Mouse (Mus musculus): ENCODE measurements around the gene Camk2n1. TPM values are rescaled to one million over a fixed set of nuclear protein-coding genes. Genes with fewer than 3 reads are reported as not detected.

Camk2n1 gene
- polyA plus RNA-seq, 1 experiment from 2014 or later = 1.4 TPM

GRCm38 (mm10) chr4:138469080-138469479 lies 15.0 kb downstream of the Camk2n1 start:
- peaks cover 19 to 23% of the 10 kb centered on the region in 2 experiments for H3K4me1 ChIP-seq (ENCODE audit: control insufficient read depth in 2 of 2, insufficient read depth in 2 of 2, low read length in 2 of 2)
- 2% methylated on average over 7 of the region's 7 CpGs for WGBS
- no peak overlapping the region for H3K9ac ChIP-seq (ENCODE audit: low read length)
- H3K9me3 ChIP-seq (ENCODE audit: control insufficient read depth, low read length) = no peaks in the 10 kb centered on the region
- no peak for ATAC-seq (ENCODE audit: insufficient number of reproducible peaks, insufficient read depth, low FRiP score, low read depth)
- no peaks in the 10 kb centered on the region for H3K36me3 ChIP-seq (ENCODE audit: control insufficient read depth, insufficient read depth, low read length)
- H3K4me2 ChIP-seq (ENCODE audit: low read length) = peak overlapping the region; percentile 43
- peaks cover 18% of the 10 kb centered on the region for H3K27me3 ChIP-seq (ENCODE audit: control insufficient read depth, insufficient read depth, low read length)
- H3K27ac ChIP-seq (replicated peaks in 1 of 2; ENCODE audit: control insufficient read depth in 1 of 2, insufficient read depth in 1 of 2, low read depth in 2 of 2, low read length in 2 of 2) = no peak overlapping the region
- H3K4me3 ChIP-seq (ENCODE audit: control insufficient read depth in 1 of 2, insufficient read depth in 1 of 2, low read depth in 1 of 2, low read length in 2 of 2) = no peak overlapping the region

GRCm38 (mm10) chr4:138471241-138471640 lies 17.1 kb downstream of the Camk2n1 start:
- no peak for ATAC-seq (ENCODE audit: insufficient number of reproducible peaks, insufficient read depth, low FRiP score, low read depth)
- 56% methylated on average over 7 of the region's 7 CpGs for WGBS
- Histone ChIP-seq H3K9me3 (ENCODE audit: control insufficient read depth, low read length) (no peaks in the 10 kb centered on the region), H3K27me3 (ENCODE audit: control insufficient read depth, insufficient read depth, low read length) (peaks cover 25% of the 10 kb centered on the region), H3K36me3 (ENCODE audit: control insufficient read depth, insufficient read depth, low read length) (no peaks in the 10 kb centered on the region), H3K4me2 (ENCODE audit: low read length) (no peak overlapping the region), H3K9ac (ENCODE audit: low read length) (no peak overlapping the region), H3K4me3 (ENCODE audit: control insufficient read depth in 1 of 2, insufficient read depth in 1 of 2, low read depth in 1 of 2, low read length in 2 of 2) (no peak overlapping the region), H3K27ac (replicated peaks in 1 of 2; ENCODE audit: control insufficient read depth in 1 of 2, insufficient read depth in 1 of 2, low read depth in 2 of 2, low read length in 2 of 2) (no peak overlapping the region), H3K4me1 (ENCODE audit: control insufficient read depth in 2 of 2, insufficient read depth in 2 of 2, low read length in 2 of 2) (peaks cover 11 to 12% of the 10 kb centered on the region in 2 experiments)

- peaks cover 19% of the 10 kb centered on the region for H3K27me3 ChIP-seq (ENCODE audit: control insufficient read depth, insufficient read depth, low read length)
- no peak overlapping the region for H3K4me3 ChIP-seq (ENCODE audit: control insufficient read depth in 1 of 2, insufficient read depth in 1 of 2, low read depth in 1 of 2, low read length in 2 of 2)
- no peak for ATAC-seq (ENCODE audit: insufficient number of reproducible peaks, insufficient read depth, low FRiP score, low read depth)
- no peaks in the 10 kb centered on the region for H3K9me3 ChIP-seq (ENCODE audit: control insufficient read depth, low read length)
- H3K36me3 ChIP-seq (ENCODE audit: control insufficient read depth, insufficient read depth, low read length) = no peaks in the 10 kb centered on the region
- H3K27ac ChIP-seq (replicated peaks in 1 of 2; ENCODE audit: control insufficient read depth in 1 of 2, insufficient read depth in 1 of 2, low read depth in 2 of 2, low read length in 2 of 2) = no peak overlapping the region
- no peak overlapping the region for H3K9ac ChIP-seq (ENCODE audit: low read length)
- WGBS = 63% methylated on average over 7 of the region's 7 CpGs
- no peaks in the 10 kb centered on the region for H3K4me1 ChIP-seq (ENCODE audit: control insufficient read depth in 2 of 2, insufficient read depth in 2 of 2, low read length in 2 of 2)
- H3K4me2 ChIP-seq (ENCODE audit: low read length) = no peak overlapping the region
These were observed 25.5 kb downstream of the Camk2n1 start for GRCm38 (mm10) chr4:138479595-138479994.

DNA sequence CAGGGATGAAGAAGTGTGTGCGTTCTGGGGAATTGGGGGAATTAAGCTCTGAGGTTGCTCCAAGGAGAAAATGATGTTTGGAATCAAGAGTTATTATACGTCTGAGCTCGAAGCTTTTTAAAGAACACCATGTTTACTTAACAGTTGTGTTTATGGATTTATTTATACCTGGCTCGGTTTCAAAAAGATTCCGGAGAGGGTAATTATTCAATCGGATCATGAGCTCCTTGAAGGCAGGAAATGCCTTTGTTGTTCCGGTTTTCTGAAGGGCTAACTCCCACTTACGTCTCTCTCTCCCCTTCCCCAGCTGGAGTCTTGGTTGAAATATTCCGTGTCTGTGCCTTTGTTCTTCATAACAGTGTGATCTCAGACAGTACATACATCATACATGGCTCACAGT lies 26.8 kb downstream of the Camk2n1 start:
- Histone ChIP-seq H3K4me2 (ENCODE audit: low read length) (no peak overlapping the region), H3K9me3 (ENCODE audit: control insufficient read depth, low read length) (no peaks in the 10 kb centered on the region), H3K27me3 (ENCODE audit: control insufficient read depth, insufficient read depth, low read length) (peaks cover 11% of the 10 kb centered on the region), H3K36me3 (ENCODE audit: control insufficient read depth, insufficient read depth, low read length) (no peaks in the 10 kb centered on the region), H3K4me1 (ENCODE audit: control insufficient read depth in 2 of 2, insufficient read depth in 2 of 2, low read length in 2 of 2) (no peaks in the 10 kb centered on the region), H3K9ac (ENCODE audit: low read length) (no peak overlapping the region), H3K4me3 (ENCODE audit: control insufficient read depth in 1 of 2, insufficient read depth in 1 of 2, low read depth in 1 of 2, low read length in 2 of 2) (no peak overlapping the region), H3K27ac (replicated peaks in 1 of 2; ENCODE audit: control insufficient read depth in 1 of 2, insufficient read depth in 1 of 2, low read depth in 2 of 2, low read length in 2 of 2) (no peak overlapping the region)
- no peak for ATAC-seq (ENCODE audit: insufficient number of reproducible peaks, insufficient read depth, low FRiP score, low read depth)
- WGBS = 60% methylated on average over 9 of the region's 9 CpGs

- no peaks in the 10 kb centered on the region for H3K4me1 ChIP-seq (ENCODE audit: control insufficient read depth in 2 of 2, insufficient read depth in 2 of 2, low read length in 2 of 2)
- no peaks in the 10 kb centered on the region for H3K9me3 ChIP-seq (ENCODE audit: control insufficient read depth, low read length)
- H3K27me3 ChIP-seq (ENCODE audit: control insufficient read depth, insufficient read depth, low read length) = 0 out of 2 replicates have a peak, but pooled peaks cover 3% of the 10 kb centered on the region
- H3K27ac ChIP-seq (replicated peaks in 1 of 2; ENCODE audit: control insufficient read depth in 1 of 2, insufficient read depth in 1 of 2, low read depth in 2 of 2, low read length in 2 of 2) = no peak overlapping the region
- H3K4me3 ChIP-seq (ENCODE audit: control insufficient read depth in 1 of 2, insufficient read depth in 1 of 2, low read depth in 1 of 2, low read length in 2 of 2) = no peak overlapping the region
- no peak overlapping the region for H3K9ac ChIP-seq (ENCODE audit: low read length)
- no peaks in the 10 kb centered on the region for H3K36me3 ChIP-seq (ENCODE audit: control insufficient read depth, insufficient read depth, low read length)
- no peak overlapping the region for H3K4me2 ChIP-seq (ENCODE audit: low read length)
- WGBS = 60% methylated on average over 8 of the region's 8 CpGs
- no peak for ATAC-seq (ENCODE audit: insufficient number of reproducible peaks, insufficient read depth, low FRiP score, low read depth)
These were observed 28.6 kb downstream of the Camk2n1 start for GRCm38 (mm10) chr4:138482721-138483120.

- H3K9ac ChIP-seq (ENCODE audit: low read length) = no peak overlapping the region
- H3K36me3 ChIP-seq (ENCODE audit: control insufficient read depth, insufficient read depth, low read length) = no peaks in the 10 kb centered on the region
- no peaks in the 10 kb centered on the region for H3K9me3 ChIP-seq (ENCODE audit: control insufficient read depth, low read length)
- H3K27me3 ChIP-seq (ENCODE audit: control insufficient read depth, insufficient read depth, low read length) = no peaks in the 10 kb centered on the region
- H3K4me1 ChIP-seq (ENCODE audit: control insufficient read depth in 2 of 2, insufficient read depth in 2 of 2, low read length in 2 of 2) = peaks cover 2 to 5% of the 10 kb centered on the region in 2 experiments; a peak in 1 of 4 replicates
- WGBS = 62% methylated on average over 8 of the region's 8 CpGs
- ATAC-seq (ENCODE audit: insufficient number of reproducible peaks, insufficient read depth, low FRiP score, low read depth) = no peak
- no peak overlapping the region for H3K4me3 ChIP-seq (ENCODE audit: control insufficient read depth in 1 of 2, insufficient read depth in 1 of 2, low read depth in 1 of 2, low read length in 2 of 2)
- no peak overlapping the region for H3K4me2 ChIP-seq (ENCODE audit: low read length)
- no peak overlapping the region for H3K27ac ChIP-seq (replicated peaks in 1 of 2; ENCODE audit: control insufficient read depth in 1 of 2, insufficient read depth in 1 of 2, low read depth in 2 of 2, low read length in 2 of 2)
These were observed 34.1 kb downstream of the Camk2n1 start for GRCm38 (mm10) chr4:138488241-138488640.

- no peaks in the 10 kb centered on the region for H3K36me3 ChIP-seq (ENCODE audit: control insufficient read depth, insufficient read depth, low read length)
- H3K9ac ChIP-seq (ENCODE audit: low read length) = no peak overlapping the region
- no peaks in the 10 kb centered on the region; the same call in 1 of the 2 replicates for H3K27me3 ChIP-seq (ENCODE audit: control insufficient read depth, insufficient read depth, low read length)
- peaks cover 12 to 17% of the 10 kb centered on the region in 2 experiments; a peak in 3 of 4 replicates for H3K4me1 ChIP-seq (ENCODE audit: control insufficient read depth in 2 of 2, insufficient read depth in 2 of 2, low read length in 2 of 2)
- H3K4me2 ChIP-seq (ENCODE audit: low read length) = no peak overlapping the region
- H3K9me3 ChIP-seq (ENCODE audit: control insufficient read depth, low read length) = no peaks in the 10 kb centered on the region
- H3K4me3 ChIP-seq (ENCODE audit: control insufficient read depth in 1 of 2, insufficient read depth in 1 of 2, low read depth in 1 of 2, low read length in 2 of 2) = no peak overlapping the region
- no peak for ATAC-seq (ENCODE audit: insufficient number of reproducible peaks, insufficient read depth, low FRiP score, low read depth)
- WGBS = 76% methylated on average over 4 of the region's 4 CpGs
- no peak overlapping the region for H3K27ac ChIP-seq (replicated peaks in 1 of 2; ENCODE audit: control insufficient read depth in 1 of 2, insufficient read depth in 1 of 2, low read depth in 2 of 2, low read length in 2 of 2)
These were observed 37.0 kb downstream of the Camk2n1 start for GRCm38 (mm10) chr4:138491088-138491487.

All from heart, embryonic 14.5 days (tissue).